Mouse (Mus musculus) induced T-regulatory cell, adult 2 months (primary cell): ENCODE data around the gene Sapcd1.
"Not testable (repeated sequence)": the region's sequence is repeated elsewhere in the genome, so short reads cannot be mapped to it uniquely, and the experiment has no call there.

ENCODE experiments used
- DNase-seq: peaks from one replicate; pipeline ENCODE4 v3.0.0-alpha.2; 2012; ENCODE audit warnings: low read depth

Sapcd1 gene

GRCm38 (mm10) chr17:35052271-35052798, 24.5 kb upstream of the Sapcd1 start:
- DNase-seq: no peak

- peak; percentile 90 for DNase-seq
Observed at GRCm38 (mm10) chr17:35051156-35052086, 23.6 kb upstream of the Sapcd1 start.

GRCm38 (mm10) chr17:35050126-35050750, 22.4 kb upstream of the Sapcd1 start:
- DNase-seq: peak; percentile 85

GRCm38 (mm10) chr17:35049561-35050016, 21.8 kb upstream of the Sapcd1 start, which contains the start of gene Clic1:
Gene Clic1, plus strand, starts transcription at chr17:35049966.
- DNase-seq: peak; percentile 72

GRCm38 (mm10) chr17:35048932-35049440, 21.2 kb upstream of the Sapcd1 start:
- peak; percentile 53 for DNase-seq

GRCm38 (mm10) chr17:35048149-35048931, 20.5 kb upstream of the Sapcd1 start:
- peak; percentile 84 for DNase-seq

- DNase-seq: peak; percentile 46
Observed at GRCm38 (mm10) chr17:35047688-35048087, 19.9 kb upstream of the Sapcd1 start.

- DNase-seq: peak; percentile 99
Observed at GRCm38 (mm10) chr17:35046681-35047455, 19.1 kb upstream of the Sapcd1 start, which contains the start of gene Msh5. Gene Msh5, minus strand, starts transcription at chr17:35046745.

- DNase-seq: no peak
Observed at GRCm38 (mm10) chr17:35045807-35046680, 18.2 kb upstream of the Sapcd1 start.

- no peak for DNase-seq
Observed at GRCm38 (mm10) chr17:35044904-35045806, 17.3 kb upstream of the Sapcd1 start.

GRCm38 (mm10) chr17:35043794-35044193, 16.0 kb upstream of the Sapcd1 start:
- no peak for DNase-seq

- no peak for DNase-seq
Observed at GRCm38 (mm10) chr17:35039121-35039873, 11.5 kb upstream of the Sapcd1 start.

GRCm38 (mm10) chr17:35034896-35035295, 7.1 kb upstream of the Sapcd1 start:
- DNase-seq: no peak

GRCm38 (mm10) chr17:35033703-35034102, 5.9 kb upstream of the Sapcd1 start:
- not testable (repeated sequence) for DNase-seq

GRCm38 (mm10) chr17:35032323-35032870, 4.6 kb upstream of the Sapcd1 start:
- DNase-seq: no peak

GRCm38 (mm10) chr17:35031880-35032279, 4.1 kb upstream of the Sapcd1 start:
- DNase-seq: no peak

GRCm38 (mm10) chr17:35031272-35031671, 3.5 kb upstream of the Sapcd1 start:
- no peak for DNase-seq
